Mouse (Mus musculus) embryonic facial prominence, embryonic 15.5 days (tissue): ENCODE measurements around the gene Gm8011. TPM values are rescaled to one million over a fixed set of nuclear protein-coding genes. Genes with fewer than 3 reads are reported as not detected.
"Not testable (repeated sequence)": the region's sequence is repeated elsewhere in the genome, so short reads cannot be mapped to it uniquely, and the experiment has no call there.

Experiments used
- ATAC-seq: fragments of 200-750 bp; cut with Nextera tagmentation; 2 replicates; pipeline ENCODE4 v1.8.0; 2017; ENCODE audit warnings: low read depth, moderate TSS enrichment; ENCODE audit not compliant: insufficient number of reproducible peaks, low FRiP score, low TSS enrichment
- H3K27ac ChIP-seq: fragments of 300-500 bp; sonication (generic); replicated peaks from 2 replicates; pipeline ENCODE4 v1.5.1; 2015; ENCODE audit warnings: mild to moderate bottlenecking, inconsistent platforms
- H3K27me3 ChIP-seq: fragments of 300-500 bp; sonication (generic); 2 replicates; pipeline ENCODE4 v1.6.1; 2015; ENCODE audit warnings: inconsistent platforms
- H3K36me3 ChIP-seq: fragments of 300-500 bp; sonication (generic); 2 replicates; pipeline ENCODE4 v1.6.1; 2015; ENCODE audit warnings: mild to moderate bottlenecking, inconsistent platforms
- H3K4me1 ChIP-seq: fragments of 300-500 bp; sonication (generic); 2 replicates; pipeline ENCODE4 v1.6.1; 2015; ENCODE audit warnings: inconsistent platforms
- H3K4me2 ChIP-seq: fragments of 300-500 bp; sonication (generic); replicated peaks from 2 replicates; pipeline ENCODE4 v1.6.1; 2015; ENCODE audit warnings: mild to moderate bottlenecking, inconsistent platforms
- H3K4me3 ChIP-seq: fragments of 300-500 bp; sonication (generic); replicated peaks from 2 replicates; pipeline ENCODE4 v1.5.1; 2015; ENCODE audit warnings: mild to moderate bottlenecking, inconsistent platforms
- H3K9ac ChIP-seq: fragments of 300-500 bp; sonication (generic); 2 replicates; pipeline ENCODE4 v1.6.1; 2015; ENCODE audit warnings: inconsistent platforms
- H3K9me3 ChIP-seq: fragments of 300-500 bp; sonication (generic); replicated peaks from 2 replicates; pipeline ENCODE4 v1.6.1; 2016; ENCODE audit warnings: inconsistent platforms
- WGBS: fragments of 180-500 bp; shearing (Covaris S2); methylation state at CpG from one replicate; pipeline ENCODE4 v1.1.7; 2015; 5-methylcytosine and 5-hydroxymethylcytosine counted together
- polyA plus RNA-seq: library from polyadenylated mRNA; unstranded; fragments of >200 nt; fragmentation: Nextera tagmentation; extraction: Ambion mirVana; gene quantifications from 2 replicates; pipeline ENCODE4 v1.2.1, GENCODE M21; 2015

Gm8011 gene
- polyA plus RNA-seq = not detected in 2 replicates

DNA sequence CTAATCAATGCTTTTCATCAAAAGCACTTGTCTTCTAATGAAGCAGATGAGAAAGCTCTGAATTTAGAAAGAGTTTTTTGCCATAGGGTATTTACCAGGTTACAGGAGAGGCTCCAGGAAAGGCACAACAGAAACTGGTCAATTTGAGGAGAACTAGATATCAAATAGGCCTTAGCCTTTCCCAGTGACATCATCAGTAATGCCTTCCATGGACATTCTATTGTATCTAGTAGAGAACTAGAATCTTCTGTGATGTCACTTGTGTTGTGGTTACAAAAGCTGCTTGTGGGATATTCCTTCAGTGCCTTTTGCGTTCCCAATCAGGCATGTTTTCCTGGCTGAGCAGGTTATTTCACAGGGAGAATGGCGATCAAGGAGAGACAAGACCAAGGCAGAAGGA is at the start of gene Gm8011:
Gene Gm8011 (plus strand): TSS at position 301 of the 400 bp plus-strand sequence.
- not testable (repeated sequence) for H3K9ac ChIP-seq, H3K9me3 ChIP-seq, H3K4me1 ChIP-seq, H3K4me2 ChIP-seq, H3K27me3 ChIP-seq, H3K27ac ChIP-seq, H3K36me3 ChIP-seq, ATAC-seq, H3K4me3 ChIP-seq
- WGBS = 59% methylated on average over 2 of the region's 2 CpGs

DNA sequence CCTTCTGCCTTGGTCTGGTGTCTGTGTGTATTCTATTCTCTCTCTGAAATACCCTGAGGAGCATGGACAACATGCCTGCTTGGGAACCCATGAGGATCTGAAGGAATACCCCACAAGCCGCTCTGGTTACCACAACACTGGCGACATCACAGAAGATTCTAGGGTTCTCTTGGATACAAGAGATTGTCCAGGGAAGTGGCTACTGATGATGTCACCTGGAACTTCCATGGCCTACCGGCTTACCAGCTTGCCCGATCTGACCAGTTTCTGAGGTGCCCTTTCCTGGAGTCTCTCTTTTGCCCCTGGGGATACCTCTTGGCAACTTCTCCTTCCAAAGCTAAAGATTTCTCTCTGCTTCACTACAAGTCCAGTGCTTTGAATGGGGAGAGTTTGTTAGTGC is 24.1 kb upstream of the Gm8011 start, which contains the start of gene Gm8005:
Gene Gm8005 (minus strand): TSS at position 101 of the 400 bp plus-strand sequence.
- not testable (repeated sequence) for H3K27ac ChIP-seq, H3K4me3 ChIP-seq, H3K4me1 ChIP-seq, H3K9me3 ChIP-seq, H3K4me2 ChIP-seq, H3K27me3 ChIP-seq, ATAC-seq, H3K9ac ChIP-seq, H3K36me3 ChIP-seq
- WGBS = 93% methylated on average over 2 of the region's 4 CpGs

DNA sequence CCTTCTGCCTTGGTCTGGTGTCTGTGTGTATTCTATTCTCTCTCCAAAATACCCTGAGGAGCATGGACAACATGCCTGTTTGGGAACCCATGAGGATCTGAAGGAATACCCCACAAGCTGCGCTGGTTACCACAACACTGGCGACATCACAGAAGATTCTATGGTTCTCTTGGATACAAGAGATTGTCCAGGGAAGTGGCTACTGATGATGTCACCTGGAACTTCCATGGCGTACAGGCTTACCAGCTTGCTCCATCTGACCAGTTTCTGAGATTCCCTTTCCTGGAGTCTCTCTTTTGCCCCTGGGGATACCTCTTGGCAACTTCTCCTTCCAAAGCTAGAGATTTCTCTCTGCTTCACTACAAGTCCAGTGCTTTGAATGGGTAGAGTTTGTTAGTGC is 38.6 kb downstream of the Gm8011 start, which contains the start of gene Gm8020:
Gene Gm8020 (minus strand): TSS at position 101 of the 400 bp plus-strand sequence.
- not testable (repeated sequence) for H3K27ac ChIP-seq, ATAC-seq

More for the DNA sequence above, 38.6 kb downstream of the Gm8011 start, which contains the start of gene Gm8020:
- H3K4me2 ChIP-seq, H3K27me3 ChIP-seq, H3K4me3 ChIP-seq, H3K36me3 ChIP-seq, H3K4me1 ChIP-seq, H3K9me3 ChIP-seq, H3K9ac ChIP-seq: not testable (repeated sequence)
- 90% methylated on average over 2 of the region's 3 CpGs for WGBS

Other genes with a start within 250 kb of the Gm8011 start
- gene Gm17026, start 203.8 kb upstream of the Gm8011 start, polyA plus RNA-seq = not detected in 2 replicates
- not detected in 2 replicates for gene Gm9611, start 166.5 kb upstream of the Gm8011 start, polyA plus RNA-seq
- not detected in 2 replicates for gene Gm7995, start 153.7 kb upstream of the Gm8011 start, polyA plus RNA-seq
- not detected in 2 replicates for gene Gm8005, start 24.2 kb upstream of the Gm8011 start, polyA plus RNA-seq
- gene Gm8020, start 38.5 kb downstream of the Gm8011 start, polyA plus RNA-seq = not detected in 2 replicates
- gene Gm8024, start 60.4 kb downstream of the Gm8011 start, polyA plus RNA-seq = not detected in 2 replicates
- not detected in 2 replicates for gene Gm17124, start 136.0 kb downstream of the Gm8011 start, polyA plus RNA-seq
- not detected in 2 replicates for gene Gm3633, start 178.0 kb downstream of the Gm8011 start, polyA plus RNA-seq
- not detected in 2 replicates for gene Gm10378, start 192.1 kb downstream of the Gm8011 start, polyA plus RNA-seq